Mouse (Mus musculus) liver, embryonic 14.5 days (tissue): ENCODE data around the gene Rasip1.

Experiments used
- CTCF ChIP-seq: IDR thresholded peaks from 2 replicates; pipeline ENCODE4 v1.5.1; 2016; ENCODE audit warnings: antibody characterized with exemption, low read depth, control low read depth
- EP300 ChIP-seq: IDR thresholded peaks from 2 replicates; pipeline ENCODE4 v1.6.1; 2016; ENCODE audit warnings: antibody characterized with exemption, low read depth

DNA sequence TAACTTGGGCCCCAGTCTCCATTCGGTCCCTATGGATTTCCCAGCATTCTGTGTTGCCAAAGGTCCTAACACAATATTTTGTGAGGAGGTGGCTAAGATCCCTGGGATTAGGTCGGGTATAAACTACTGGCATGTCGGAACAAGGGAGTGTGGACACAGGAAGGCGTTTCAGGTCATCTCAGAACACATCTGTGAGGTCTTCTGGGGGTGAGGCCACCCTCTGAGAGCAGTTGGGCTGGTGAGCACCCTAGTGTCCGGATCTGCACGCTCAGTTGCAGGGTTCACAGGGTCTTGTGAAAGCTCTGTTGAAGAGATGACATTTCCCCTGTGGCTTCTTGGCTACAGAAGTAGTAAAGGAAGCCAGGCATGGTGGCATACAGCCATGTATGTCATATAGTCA, 41.4 kb upstream of the Rasip1 start:
- no peak for TF ChIP-seq EP300
- no peak for TF ChIP-seq CTCF
